Comparison of ENCODE assay signal across 31 mouse cellular contexts in genomic region chr17:28625327-28625726, GRCm38 (mm10). TPM values are rescaled to one million over a fixed set of nuclear protein-coding genes. Genes with fewer than 3 reads are reported as not detected.
A peak's percentile ranks its signal among the peaks of the same experiment; 100 is the strongest.
DNase-seq lines count a peak whose midpoint lies in the region; ATAC-seq and TF ChIP-seq lines count a peak whose summit lies in the region.
"Had no signal": no experiment of that assay in that cellular context is flagged by ENCODE, and none has a peak within 500 bp of the region (broad histone marks: within the 10 kb centered on the region; RNA-seq: fewer than 3 reads in every experiment).

No protein-coding gene starts in this region.

- TF ChIP-seq EP300 in stomach, postnatal 0 days (optimal IDR thresholded peaks at IDR 0.05): no peak

- H3K27ac ChIP-seq in limb, embryonic 15.5 days: 0 out of 2 replicates have a peak overlapping the region, but pooled peaks have one; percentile 22
- H3K27ac ChIP-seq in limb, embryonic 10.5 days: no peak overlapping the region
- H3K27ac ChIP-seq in stomach, postnatal 0 days (replicated peaks): peak overlapping the region; percentile 49; the same call in 1 of the 2 replicates
- H3K27ac ChIP-seq in midbrain, embryonic 14.5 days (replicated peaks; ENCODE audit: low read depth, low read length): no peak overlapping the region
- H3K27ac ChIP-seq: embryonic facial prominence, embryonic 10.5 days; forebrain, embryonic 10.5 days; gastrocnemius, adult 2 months; heart, embryonic 15.5 days; layer of hippocampus, adult 2 months; macrophage; midbrain, embryonic 12.5 days; neural tube, embryonic 12.5 days had no signal

- no peak overlapping the region for H3K4me2 ChIP-seq in limb, embryonic 15.5 days
- H3K4me2 ChIP-seq in stomach, postnatal 0 days (replicated peaks; ENCODE audit: low read depth): no peak overlapping the region
- no peak overlapping the region for H3K4me2 ChIP-seq in midbrain, embryonic 14.5 days (ENCODE audit: low read length)
- H3K4me2 ChIP-seq: heart, embryonic 15.5 days; midbrain, embryonic 12.5 days; neural tube, embryonic 12.5 days had no signal

- TF ChIP-seq CTCF in stomach, postnatal 0 days (IDR thresholded peaks at IDR 0.05; ENCODE audit: low read depth): no peak

- no peak for ATAC-seq in limb, embryonic 15.5 days (ENCODE audit: insufficient number of reproducible peaks, low FRiP score, low TSS enrichment, low read depth)
- ATAC-seq in common myeloid progenitor, adult 5-6 weeks (replicated peaks; ENCODE audit: low read depth, poor library complexity, severe bottlenecking): peak; percentile 39
- ATAC-seq in stomach, postnatal 0 days (ENCODE audit: low FRiP score, low TSS enrichment): no peak
- no peak for ATAC-seq in midbrain, embryonic 14.5 days (ENCODE audit: low FRiP score, low TSS enrichment)
- ATAC-seq: activated CD4-positive, CD25-positive, alpha-beta regulatory T cell, adult 4 months; hindbrain, embryonic 16.5 days; intestine, embryonic 16.5 days had no signal

- WGBS in limb, embryonic 15.5 days: 90% methylated on average over 15 of the region's 15 CpGs
- 93% methylated on average over 15 of the region's 15 CpGs for WGBS in limb, embryonic 10.5 days
- WGBS in stomach, postnatal 0 days: 85% methylated on average over 15 of the region's 15 CpGs
- WGBS in midbrain, embryonic 14.5 days: 97% methylated on average over 15 of the region's 15 CpGs

- no peak overlapping the region for H3K9ac ChIP-seq in limb, embryonic 15.5 days
- H3K9ac ChIP-seq in stomach, postnatal 0 days (ENCODE audit: low read length): no peak overlapping the region
- no peak overlapping the region for H3K9ac ChIP-seq in midbrain, embryonic 14.5 days (replicated peaks; ENCODE audit: low read length)
- H3K9ac ChIP-seq: heart, embryonic 15.5 days; midbrain, embryonic 12.5 days; neural tube, embryonic 12.5 days had no signal

- peaks cover under 1% of the 10 kb centered on the region; the same call in 1 of the 2 replicates for H3K36me3 ChIP-seq in limb, embryonic 15.5 days
- peaks cover 4% of the 10 kb centered on the region for H3K36me3 ChIP-seq in limb, embryonic 10.5 days
- peaks cover 4% of the 10 kb centered on the region for H3K36me3 ChIP-seq in megakaryocyte, embryonic 14.5 days (replicated peaks; ENCODE audit: low read length)
- H3K36me3 ChIP-seq in stomach, postnatal 0 days (ENCODE audit: control insufficient read depth, insufficient read depth, low read length): no peaks in the 10 kb centered on the region
- no peaks in the 10 kb centered on the region for H3K36me3 ChIP-seq in midbrain, embryonic 14.5 days (ENCODE audit: control insufficient read depth, insufficient read depth, low read length)
- H3K36me3 ChIP-seq: heart, embryonic 15.5 days had no signal

- H3K27me3 ChIP-seq in limb, embryonic 15.5 days: no peaks in the 10 kb centered on the region; the same call in 1 of the 2 replicates
- H3K27me3 ChIP-seq in limb, embryonic 10.5 days (ENCODE audit: low read depth, poor library complexity, severe bottlenecking): no peaks in the 10 kb centered on the region
- H3K27me3 ChIP-seq in megakaryocyte, embryonic 14.5 days (replicated peaks): peaks cover 22% of the 10 kb centered on the region
- no peaks in the 10 kb centered on the region for H3K27me3 ChIP-seq in stomach, postnatal 0 days (ENCODE audit: control insufficient read depth, insufficient read depth, low read length)
- H3K27me3 ChIP-seq in midbrain, embryonic 14.5 days (ENCODE audit: control insufficient read depth, insufficient read depth, low read length): no peaks in the 10 kb centered on the region
- H3K27me3 ChIP-seq: heart, embryonic 15.5 days; midbrain, embryonic 12.5 days; neural tube, embryonic 12.5 days had no signal

- DNase-seq in limb, embryonic 10.5 days (ENCODE audit: low spot score): no peak
- no peak for DNase-seq in stomach, postnatal 0 days (ENCODE audit: low spot score)
- DNase-seq in adrenal gland, postnatal 14 days: no peak
- DNase-seq in midbrain, embryonic 14.5 days: no peak
- DNase-seq in layer of hippocampus, postnatal 10 days (ENCODE audit: low spot score in 2 of 2): no peak
- DNase-seq: adrenal gland, postnatal 10 days; B cell, adult 2 months; cerebellum, adult 2 months; gastrocnemius, adult 2 months; heart, postnatal 36 days; kidney, adult 9 months; kidney, postnatal 14 days; layer of hippocampus, postnatal 36 days; thymus, postnatal 36 days had no signal

- H3K9me3 ChIP-seq in limb, embryonic 15.5 days: no peaks in the 10 kb centered on the region
- no peaks in the 10 kb centered on the region for H3K9me3 ChIP-seq in limb, embryonic 10.5 days (replicated peaks)
- no peaks in the 10 kb centered on the region for H3K9me3 ChIP-seq in megakaryocyte, embryonic 14.5 days
- H3K9me3 ChIP-seq in stomach, postnatal 0 days (ENCODE audit: control insufficient read depth, low read length): no peaks in the 10 kb centered on the region
- no peaks in the 10 kb centered on the region for H3K9me3 ChIP-seq in midbrain, embryonic 14.5 days (ENCODE audit: control insufficient read depth, low read length)
- H3K9me3 ChIP-seq: embryonic facial prominence, embryonic 10.5 days; forebrain, embryonic 10.5 days; heart, embryonic 15.5 days; midbrain, embryonic 12.5 days; neural tube, embryonic 12.5 days had no signal

- H3K4me1 ChIP-seq in limb, embryonic 15.5 days: peaks cover 22% of the 10 kb centered on the region
- H3K4me1 ChIP-seq in limb, embryonic 10.5 days: peaks cover 16% of the 10 kb centered on the region
- H3K4me1 ChIP-seq in megakaryocyte, embryonic 14.5 days: peaks cover 43% of the 10 kb centered on the region
- peaks cover 2% of the 10 kb centered on the region; the same call in 1 of the 2 replicates for H3K4me1 ChIP-seq in stomach, postnatal 0 days (replicated peaks; ENCODE audit: control insufficient read depth, insufficient read depth)
- peaks cover 10% of the 10 kb centered on the region for H3K4me1 ChIP-seq in midbrain, embryonic 14.5 days (ENCODE audit: control insufficient read depth, insufficient read depth, low read length)

- no peak overlapping the region for H3K4me3 ChIP-seq in limb, embryonic 15.5 days
- no peak overlapping the region for H3K4me3 ChIP-seq in limb, embryonic 10.5 days
- peak overlapping the region; percentile 59 for H3K4me3 ChIP-seq in megakaryocyte, embryonic 14.5 days (replicated peaks)
- H3K4me3 ChIP-seq in stomach, postnatal 0 days (ENCODE audit: low read depth, low read length): no peak overlapping the region
- no peak overlapping the region for H3K4me3 ChIP-seq in midbrain, embryonic 14.5 days (replicated peaks; ENCODE audit: low read depth, low read length)
- H3K4me3 ChIP-seq: embryonic facial prominence, embryonic 10.5 days; forebrain, embryonic 10.5 days; gastrocnemius, adult 2 months; heart, embryonic 15.5 days; layer of hippocampus, adult 2 months; midbrain, embryonic 12.5 days; neural tube, embryonic 12.5 days had no signal

RNA-seq across cellular contexts. Expression of gene Srpk1, which starts 2.8 kb away (rescaled TPM):
- polyA plus RNA-seq in limb, embryonic 15.5 days (2015; fragmentation: Nextera tagmentation; extraction: Ambion mirVana): 120 and 121 TPM in 2 replicates
- 106 and 110 TPM in 2 replicates for polyA plus RNA-seq in limb, embryonic 10.5 days (2016; fragmentation: Nextera tagmentation; extraction: Ambion mirVana)
- 126 and 167 TPM in 2 replicates for total RNA-seq in common myeloid progenitor, adult 5-6 weeks (2017)
- polyA plus RNA-seq in megakaryocyte, embryonic 14.5 days (2012; ENCODE audit: insufficient read depth, low replicate concordance): 5.0 and 32.1 TPM in 2 replicates
- 88.7 and 103 TPM in 2 replicates for polyA plus RNA-seq in stomach, postnatal 0 days (2015; fragmentation: Nextera tagmentation; extraction: Ambion mirVana)
- 57.1 and 69.7 TPM in 2 replicates for total RNA-seq in adrenal gland, postnatal 14 days (2021)
- 101 and 125 TPM in 2 replicates for polyA plus RNA-seq in midbrain, embryonic 14.5 days (2014; fragmentation: Nextera tagmentation; extraction: Ambion mirVana)
- 100 to 1,000 TPM; 103 to 105 TPM for total RNA-seq in layer of hippocampus, postnatal 10 days (2021)

RNA-seq across cellular contexts. Expression of gene Lhfpl5, which starts 49.9 kb away (rescaled TPM):
- 0.40 and 0.60 TPM in 2 replicates for polyA plus RNA-seq in limb, embryonic 15.5 days (2015; fragmentation: Nextera tagmentation; extraction: Ambion mirVana)
- 0.39 and 0.55 TPM in 2 replicates for polyA plus RNA-seq in limb, embryonic 10.5 days (2016; fragmentation: Nextera tagmentation; extraction: Ambion mirVana)
- not detected in 2 replicates for total RNA-seq in common myeloid progenitor, adult 5-6 weeks (2017)
- not detected in 2 replicates for polyA plus RNA-seq in megakaryocyte, embryonic 14.5 days (2012; ENCODE audit: insufficient read depth, low replicate concordance)
- polyA plus RNA-seq in stomach, postnatal 0 days (2015; fragmentation: Nextera tagmentation; extraction: Ambion mirVana): 0.98 and 1.2 TPM in 2 replicates
- 1.7 and 3.3 TPM in 2 replicates for total RNA-seq in adrenal gland, postnatal 14 days (2021)
- polyA plus RNA-seq in midbrain, embryonic 14.5 days (2014; fragmentation: Nextera tagmentation; extraction: Ambion mirVana): 7.1 and 11.0 TPM in 2 replicates
- total RNA-seq in layer of hippocampus, postnatal 10 days (2021): 1 to 10 TPM; 6.0 to 6.1 TPM
- total RNA-seq: gastrocnemius, adult 2 months; gastrocnemius, postnatal 4 days; heart, postnatal 36 days; liver, adult 2 months; monocyte, adult 5-6 weeks had no signal
- polyA plus RNA-seq: liver, adult 2 months; macrophage; spleen, adult 2 months had no signal

Comparison
In these comparisons a context has a peak if more than half of its experiments do, and no peak if none do; other contexts are left out.
1. H3K27ac ChIP-seq: peak in limb, embryonic 15.5 days (single experiment) and stomach, postnatal 0 days (single experiment); none in limb, embryonic 10.5 days (single experiment) and midbrain, embryonic 14.5 days (single experiment).